Mouse (Mus musculus) adrenal gland, adult 8-10 months (tissue): ENCODE measurements at regions not wholly inside any gene's neighbourhood (a gene's known extent, or its start where the extent isn't known, plus 50 kb on each side); places are given as distances from the start of the nearest gene placed in this dataset.

ENCODE experiments used
- DNase-seq: peaks from one replicate; pipeline ENCODE4 v3.0.0; 2022

DNA sequence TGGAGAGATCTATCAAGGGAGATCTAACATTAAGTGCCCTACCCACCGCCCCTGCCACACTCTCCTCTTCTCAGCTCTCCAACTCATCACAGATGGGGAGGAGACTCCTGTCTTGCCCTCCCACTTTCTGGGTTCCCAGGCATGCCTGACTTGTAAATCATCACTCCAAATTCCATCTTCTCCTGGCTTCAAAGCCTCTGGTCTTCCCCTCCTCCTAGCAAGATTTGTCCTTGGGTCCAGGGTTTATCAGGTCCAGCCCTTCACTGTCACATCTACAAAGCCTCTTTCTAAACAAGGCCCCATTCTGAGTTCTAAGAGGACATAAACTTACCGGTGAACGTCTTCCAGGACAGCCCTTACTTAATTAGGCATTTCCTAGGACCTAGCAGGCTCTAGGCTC lies 73.3 kb upstream of the Col5a1 start:
- peak; percentile 54 for DNase-seq

DNA sequence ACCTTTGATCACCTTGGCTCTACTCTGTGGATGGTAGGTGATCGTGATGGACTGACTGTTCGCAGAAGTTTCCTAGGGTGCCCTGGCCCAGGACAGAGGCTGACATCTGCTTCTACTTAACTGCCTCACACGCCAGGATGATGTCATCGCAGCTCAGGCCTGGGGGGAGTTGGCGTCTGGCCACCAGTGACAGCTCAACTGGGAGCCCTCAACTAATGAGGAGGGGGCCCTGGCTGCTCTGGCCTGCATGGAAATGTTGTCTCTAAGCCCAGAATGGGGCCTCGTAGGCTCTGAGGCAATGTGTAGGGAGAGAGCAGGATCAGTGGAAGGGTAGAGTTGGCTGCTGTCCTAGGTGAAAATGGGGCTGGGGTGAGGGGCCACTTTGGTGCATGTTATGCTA lies 72.9 kb upstream of the Col5a1 start:
- peak; percentile 24 for DNase-seq

- peak; percentile 42 for DNase-seq
These were observed 67.6 kb upstream of the Col5a1 start for GRCm38 (mm10) chr2:27818656-27819055.

DNA sequence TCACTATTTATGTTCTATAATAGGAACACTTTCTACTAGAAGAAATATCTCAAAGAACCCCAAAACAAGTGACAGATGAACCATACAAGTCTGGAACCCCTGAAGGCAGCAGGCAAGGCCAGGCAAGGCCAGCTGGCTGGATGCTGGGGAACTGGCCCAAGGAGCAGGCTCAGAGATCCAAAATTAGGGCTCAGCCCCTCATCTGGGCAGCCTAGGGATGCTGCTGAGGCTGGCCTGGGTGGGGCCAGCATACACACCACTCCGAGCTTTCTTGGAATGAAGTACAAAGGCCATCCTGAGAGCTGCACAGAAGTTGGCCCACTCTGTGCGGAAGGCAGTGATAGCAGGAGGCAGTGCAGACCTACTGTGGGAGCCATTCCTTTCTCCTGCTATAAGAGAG lies 59.4 kb upstream of the Col5a1 start:
- DNase-seq, result no peak

- no peak for DNase-seq
These were observed 58.6 kb upstream of the Col5a1 start for GRCm38 (mm10) chr2:27827582-27827981.

DNA sequence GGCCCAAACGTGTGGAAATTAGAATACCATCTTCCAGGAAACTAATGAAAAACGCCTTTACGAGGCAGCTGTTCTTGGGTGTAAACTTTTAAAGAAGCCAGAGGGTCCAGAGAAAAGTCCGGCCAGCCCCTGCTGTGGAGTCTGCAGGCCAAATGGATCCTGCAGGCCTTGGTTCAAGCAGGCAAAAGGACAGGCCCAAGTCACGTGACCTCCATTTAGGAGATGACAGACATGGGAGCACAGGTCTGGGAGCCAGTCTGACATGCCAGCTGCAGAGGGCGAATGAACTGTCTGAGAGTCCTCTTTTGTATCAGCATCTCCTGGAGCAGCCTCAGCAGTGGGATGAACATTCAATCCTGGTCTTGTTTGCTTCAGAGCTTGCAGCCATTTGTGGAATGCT lies 58.0 kb upstream of the Col5a1 start:
- no peak for DNase-seq

DNA sequence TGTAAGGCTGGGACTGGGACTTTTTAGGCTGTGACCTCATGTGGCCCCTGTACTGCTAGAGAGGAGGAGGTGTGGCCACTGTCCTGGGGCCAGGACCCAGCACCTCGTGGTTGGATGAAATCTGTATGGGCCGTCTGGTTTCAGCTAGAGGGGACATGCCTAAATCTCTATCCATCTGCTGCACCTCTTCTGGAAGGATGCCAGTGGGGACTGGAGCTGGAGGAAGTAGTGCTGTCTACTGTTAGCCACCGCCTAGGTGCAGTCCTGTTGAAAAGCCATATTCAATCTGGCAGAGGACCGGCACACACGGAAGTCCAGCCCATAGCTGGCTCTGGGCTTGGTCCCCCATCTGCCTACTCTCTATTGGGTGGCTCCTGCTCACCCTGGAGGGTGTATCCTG lies 56.7 kb upstream of the Col5a1 start:
- no peak for DNase-seq

DNA sequence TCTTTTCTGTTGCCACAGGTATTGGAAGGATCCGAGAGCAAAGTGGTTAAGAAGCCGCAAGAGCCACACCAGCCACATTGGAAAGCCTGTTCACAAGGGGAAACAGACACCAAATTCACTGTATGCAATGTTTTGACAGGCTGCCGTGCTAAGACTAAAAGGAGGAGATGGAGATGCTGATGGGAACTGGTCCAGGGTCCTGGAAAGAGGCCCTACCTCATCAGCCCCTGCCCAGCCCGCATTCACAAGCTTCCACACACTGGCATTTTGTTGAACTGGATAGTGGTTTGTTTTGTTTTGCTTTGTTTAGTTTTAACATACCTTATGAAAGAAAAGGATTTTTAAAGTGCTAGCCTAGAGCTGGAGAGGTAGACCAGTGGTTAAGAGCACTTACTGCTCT lies 51.3 kb upstream of the Col5a1 start:
- no peak for DNase-seq

- DNase-seq, result no peak
These were observed 50.3 kb upstream of the Col5a1 start for GRCm38 (mm10) chr2:27835758-27836460.
